Mouse (Mus musculus) forebrain, postnatal 0 days (tissue): ENCODE data around the gene Wdr75. TPM values are rescaled to one million over a fixed set of nuclear protein-coding genes. Genes with fewer than 3 reads are reported as not detected.

ENCODE experiments used
- ATAC-seq: fragments of 200-750 bp; cut with Nextera tagmentation; 2 replicates; pipeline ENCODE4 v1.8.0; 2017; ENCODE audit warnings: mild to moderate bottlenecking, moderate library complexity
- DNase-seq: peaks from one replicate; pipeline ENCODE4 v3.0.0-alpha.2; 2015
- H3K27ac ChIP-seq: fragments of 300-500 bp; sonication (generic); 2 replicates; pipeline ENCODE4 v1.5.1; 2014; ENCODE audit warnings: low read depth, mild to moderate bottlenecking, antibody characterized with exemption, low read length, moderate library complexity, mixed read lengths
- H3K27me3 ChIP-seq: fragments of 300-500 bp; sonication (generic); 2 replicates; pipeline ENCODE4 v1.6.1; 2014; ENCODE audit warnings: mild to moderate bottlenecking, low read length, mixed read lengths; ENCODE audit not compliant: insufficient read depth
- H3K36me3 ChIP-seq: fragments of 300-500 bp; sonication (generic); 2 replicates; pipeline ENCODE4 v1.6.1; 2014; ENCODE audit warnings: mild to moderate bottlenecking, moderate library complexity; ENCODE audit not compliant: insufficient read depth
- H3K4me1 ChIP-seq: fragments of 300-500 bp; sonication (generic); 2 replicates; pipeline ENCODE4 v1.6.1; 2014; ENCODE audit warnings: antibody characterized with exemption; ENCODE audit not compliant: insufficient read depth
- H3K4me2 ChIP-seq: fragments of 300-500 bp; sonication (generic); 2 replicates; pipeline ENCODE4 v1.6.1; 2014; ENCODE audit warnings: low read depth, mild to moderate bottlenecking, moderate library complexity
- H3K4me3 ChIP-seq: fragments of 300-500 bp; sonication (generic); 2 replicates; pipeline ENCODE4 v1.5.1; 2014; ENCODE audit warnings: low read depth, low read length, mixed read lengths
- H3K9ac ChIP-seq: fragments of 300-500 bp; sonication (generic); 2 replicates; pipeline ENCODE4 v1.6.1; 2014; ENCODE audit warnings: mild to moderate bottlenecking
- H3K9me3 ChIP-seq: fragments of 300-500 bp; sonication (generic); 2 replicates; pipeline ENCODE4 v1.6.1; 2016; ENCODE audit warnings: low read length
- CTCF ChIP-seq: sonication (generic); IDR thresholded peaks from 2 replicates; pipeline ENCODE4 v1.5.1; 2016; ENCODE audit warnings: antibody characterized with exemption, control low read depth, low read depth
- WGBS: fragments of 180-500 bp; shearing (Covaris S2); extraction: QIAGEN DNeasy Blood & Tissue Kit; methylation state at CpG from one replicate; pipeline ENCODE4 v1.1.7; 2014; 5-methylcytosine and 5-hydroxymethylcytosine counted together
- polyA plus RNA-seq: library from polyadenylated mRNA; unstranded; fragments of >200 nt; fragmentation: Nextera tagmentation; extraction: Ambion mirVana; gene quantifications from 2 replicates; pipeline ENCODE4 v1.2.1, GENCODE M21; 2015
- total RNA-seq: library from RNA; depleted of rRNA; stranded (reverse); fragments of >200 nt; gene quantifications from 2 replicates; pipeline ENCODE4 v1.2.3, GENCODE M21; 2014

Gene Wdr75
- total and polyA plus RNA-seq, 2 experiments from 2014 or later, result 38.1 to 145 TPM

- ATAC-seq, result no peak
Observed at GRCm38 (mm10) chr1:45824441-45824840, 29.5 kb downstream of the Wdr75 start.

DNA sequence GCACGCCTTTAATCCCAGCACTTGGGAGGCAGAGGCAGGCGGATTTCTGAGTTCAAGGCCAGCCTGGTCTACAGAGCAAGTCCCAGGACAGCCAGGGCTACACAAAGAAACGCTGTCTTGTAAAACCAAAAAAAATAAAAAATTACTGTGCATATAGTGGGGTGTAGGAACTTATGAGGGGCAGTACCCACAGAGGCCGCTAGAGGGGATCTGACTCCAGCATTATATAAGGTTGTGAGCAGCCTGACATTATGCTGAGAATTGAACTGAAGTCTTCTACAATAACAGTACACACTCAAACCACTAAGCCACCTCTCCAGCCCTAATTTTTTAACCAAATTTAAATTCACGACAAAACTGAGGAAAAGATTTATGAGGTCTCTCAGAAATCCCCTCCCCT, 30.2 kb downstream of the Wdr75 start:
- DNase-seq, result peak; percentile 79
- H3K4me3 ChIP-seq, result no peak overlapping the region
- TF ChIP-seq CTCF, result peak; percentile 79

More at GRCm38 (mm10) chr1:45824441-45824840, 29.5 kb downstream of the Wdr75 start:
- no peaks in the 10 kb centered on the region for H3K27me3 ChIP-seq
- H3K9me3 ChIP-seq, result no peaks in the 10 kb centered on the region
- H3K4me3 ChIP-seq, result no peak overlapping the region
- TF ChIP-seq CTCF, result no peak
- H3K4me1 ChIP-seq, result no peaks in the 10 kb centered on the region
- H3K36me3 ChIP-seq, result peaks cover 42% of the 10 kb centered on the region
- H3K27ac ChIP-seq, result no peak overlapping the region
- no peak for DNase-seq
- no peak overlapping the region for H3K9ac ChIP-seq
- whole genome bisulfite sequencing, result 74% methylated on average over 1 of the region's 1 CpGs
- no peak overlapping the region for H3K4me2 ChIP-seq

GRCm38 (mm10) chr1:45825630-45826029, 30.7 kb downstream of the Wdr75 start:
- H3K36me3 ChIP-seq, result peaks cover 35% of the 10 kb centered on the region
- no peak for TF ChIP-seq CTCF
- no peak overlapping the region for H3K27ac ChIP-seq
- H3K4me1 ChIP-seq, result no peaks in the 10 kb centered on the region
- no peaks in the 10 kb centered on the region for H3K9me3 ChIP-seq
- ATAC-seq (no peak), DNase-seq (no peak)
- H3K4me2 ChIP-seq, result no peak overlapping the region
- H3K27me3 ChIP-seq, result no peaks in the 10 kb centered on the region
- WGBS, result 94% methylated on average over 3 of the region's 3 CpGs
- no peak overlapping the region for H3K4me3 ChIP-seq
- no peak overlapping the region for H3K9ac ChIP-seq

More for the DNA sequence above, 30.2 kb downstream of the Wdr75 start:
- H3K4me1 ChIP-seq, result no peaks in the 10 kb centered on the region
- no peaks in the 10 kb centered on the region for H3K9me3 ChIP-seq
- H3K4me2 ChIP-seq, result no peak overlapping the region
- no peak overlapping the region for H3K27ac ChIP-seq
- H3K9ac ChIP-seq, result no peak overlapping the region
- peak; percentile 96 for ATAC-seq
- WGBS, result 60% methylated on average over 5 of the region's 5 CpGs
- peaks cover 38% of the 10 kb centered on the region for H3K36me3 ChIP-seq
- H3K27me3 ChIP-seq, result no peaks in the 10 kb centered on the region

DNA sequence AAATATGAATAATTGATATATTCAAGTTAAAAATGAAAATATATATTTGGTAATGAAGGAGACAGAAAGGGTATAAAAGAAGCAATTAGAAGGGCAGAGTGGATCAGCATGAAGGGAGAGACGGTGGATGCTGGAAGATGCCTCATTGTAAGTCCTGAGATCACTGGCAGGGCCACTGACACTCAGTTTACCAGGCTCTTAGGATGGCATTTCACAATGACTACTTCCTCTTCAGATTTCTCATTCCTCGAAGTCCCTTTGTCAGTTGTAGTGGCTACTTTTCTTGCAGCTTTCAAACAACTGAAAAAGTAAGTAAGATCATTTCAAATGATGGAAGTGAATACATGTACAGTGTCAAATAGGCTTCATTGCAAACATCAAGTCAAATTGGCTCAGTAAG, 31.2 kb downstream of the Wdr75 start:
- Histone ChIP-seq H3K27me3 (no peaks in the 10 kb centered on the region), H3K27ac (no peak overlapping the region), H3K4me1 (no peaks in the 10 kb centered on the region), H3K36me3 (peaks cover 33% of the 10 kb centered on the region), H3K9ac (no peak overlapping the region), H3K9me3 (no peaks in the 10 kb centered on the region), H3K4me3 (no peak overlapping the region), H3K4me2 (no peak overlapping the region)
- DNase-seq (no peak), ATAC-seq (no peak)
- 75% methylated on average over 2 of the region's 2 CpGs for WGBS
- no peak for TF ChIP-seq CTCF

- 91% methylated on average over 2 of the region's 2 CpGs for WGBS
- no peak for ATAC-seq
Observed at GRCm38 (mm10) chr1:45826796-45827195, 31.8 kb downstream of the Wdr75 start.

DNA sequence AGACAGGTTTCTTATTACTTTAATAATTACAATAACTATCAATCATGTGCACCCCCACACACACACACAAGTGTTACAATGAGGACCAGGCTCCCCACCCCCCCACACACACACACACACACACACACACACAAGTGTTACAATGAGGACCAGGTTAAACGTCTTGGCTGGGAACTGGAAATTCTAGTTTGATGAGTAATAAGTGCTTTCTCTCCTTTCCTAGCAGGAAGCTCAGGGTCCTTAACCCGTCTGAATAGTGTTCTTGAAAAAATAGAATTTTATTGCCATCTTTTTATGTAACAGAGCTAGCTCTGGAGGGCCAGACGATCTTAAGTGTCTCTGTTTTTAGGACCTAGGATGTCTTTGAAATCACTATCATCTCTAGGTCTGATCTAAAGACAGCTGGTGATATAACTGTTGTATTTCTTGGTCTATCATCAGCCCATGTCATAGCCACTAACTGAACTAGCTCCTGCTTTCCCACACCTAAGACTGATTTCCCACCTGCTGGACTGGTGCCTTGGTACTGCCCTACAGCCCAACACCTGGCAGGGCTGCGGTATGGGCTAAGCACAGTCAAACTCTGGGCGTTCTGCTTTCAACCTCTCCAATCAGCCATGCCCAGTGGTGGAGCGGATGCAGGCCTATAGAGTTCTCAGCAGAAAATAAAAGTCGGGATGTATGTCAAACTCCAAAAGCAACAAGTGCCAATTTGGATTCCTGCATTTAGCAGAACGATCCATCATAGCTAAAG, 35.7 kb downstream of the Wdr75 start:
- H3K9ac ChIP-seq, result no peak overlapping the region
- no peaks in the 10 kb centered on the region for H3K9me3 ChIP-seq
- no peaks in the 10 kb centered on the region for H3K4me1 ChIP-seq
- no peak for ATAC-seq
- DNase-seq, result no peak
- 90% methylated on average over 8 of the region's 8 CpGs for WGBS
- no peak for TF ChIP-seq CTCF
- H3K4me2 ChIP-seq, result no peak overlapping the region
- no peaks in the 10 kb centered on the region for H3K27me3 ChIP-seq
- H3K27ac ChIP-seq, result no peak overlapping the region
- no peak overlapping the region for H3K4me3 ChIP-seq
- H3K36me3 ChIP-seq, result no peaks in the 10 kb centered on the region

More at GRCm38 (mm10) chr1:45826796-45827195, 31.8 kb downstream of the Wdr75 start:
- no peak for TF ChIP-seq CTCF
- no peak overlapping the region for H3K4me2 ChIP-seq
- no peaks in the 10 kb centered on the region for H3K4me1 ChIP-seq
- H3K27me3 ChIP-seq, result no peaks in the 10 kb centered on the region
- no peak overlapping the region for H3K4me3 ChIP-seq
- no peak overlapping the region for H3K27ac ChIP-seq
- no peaks in the 10 kb centered on the region for H3K9me3 ChIP-seq
- no peak for DNase-seq
- H3K36me3 ChIP-seq, result peaks cover 27% of the 10 kb centered on the region
- no peak overlapping the region for H3K9ac ChIP-seq

- Histone ChIP-seq H3K4me3 (no peak overlapping the region), H3K36me3 (no peaks in the 10 kb centered on the region), H3K4me2 (no peak overlapping the region), H3K4me1 (no peaks in the 10 kb centered on the region), H3K9me3 (no peaks in the 10 kb centered on the region), H3K27me3 (no peaks in the 10 kb centered on the region), H3K9ac (no peak overlapping the region), H3K27ac (no peak overlapping the region)
- WGBS, result 81% methylated on average over 4 of the region's 4 CpGs
- ATAC-seq, result no peak
- TF ChIP-seq CTCF, result no peak
- DNase-seq, result no peak
Observed at GRCm38 (mm10) chr1:45835362-45836063, 40.5 kb downstream of the Wdr75 start.
